Mouse (Mus musculus) left cerebral cortex, adult 2 months (tissue): ENCODE results near the gene Kmo. TPM values are rescaled to one million over a fixed set of nuclear protein-coding genes. Genes with fewer than 3 reads are reported as not detected.

Experiments
- DNase-seq, 2 experiments: peaks; one replicate each; pipeline ENCODE4 v3.0.0; 2021 to 2022; ENCODE audit warnings: low spot score in 2 of 2, mixed read lengths in 1 of 2; ENCODE audit errors: extremely low spot score in 1 of 2
- H3K27ac ChIP-seq: fragments of 200-600 bp; 2 replicates; pipeline ENCODE4 v1.8.1; 2022
- H3K4me3 ChIP-seq: fragments of 200-600 bp; 2 replicates; pipeline ENCODE4 v1.8.1; 2022
- CTCF ChIP-seq: fragments of 200-600 bp; IDR thresholded peaks from 2 replicates; pipeline ENCODE4 v1.8.1; 2022; ENCODE audit warnings: antibody characterized with exemption, mild to moderate bottlenecking, moderate library complexity
- intact Hi-C: fragments of 180-260 bp; cut with DNase I; formaldehyde crosslinking; loops from one replicate; pipeline ENCODE4 v1.15.1; 2025
- total RNA-seq, 2 experiments: library from RNA; stranded (reverse); gene quantifications; 2 replicates each; pipeline ENCODE4 v1.2.3; 2021

The Kmo gene
- total RNA-seq, 2 experiments from 2014 or later = 0.14 TPM; not detected in 1

DNA sequence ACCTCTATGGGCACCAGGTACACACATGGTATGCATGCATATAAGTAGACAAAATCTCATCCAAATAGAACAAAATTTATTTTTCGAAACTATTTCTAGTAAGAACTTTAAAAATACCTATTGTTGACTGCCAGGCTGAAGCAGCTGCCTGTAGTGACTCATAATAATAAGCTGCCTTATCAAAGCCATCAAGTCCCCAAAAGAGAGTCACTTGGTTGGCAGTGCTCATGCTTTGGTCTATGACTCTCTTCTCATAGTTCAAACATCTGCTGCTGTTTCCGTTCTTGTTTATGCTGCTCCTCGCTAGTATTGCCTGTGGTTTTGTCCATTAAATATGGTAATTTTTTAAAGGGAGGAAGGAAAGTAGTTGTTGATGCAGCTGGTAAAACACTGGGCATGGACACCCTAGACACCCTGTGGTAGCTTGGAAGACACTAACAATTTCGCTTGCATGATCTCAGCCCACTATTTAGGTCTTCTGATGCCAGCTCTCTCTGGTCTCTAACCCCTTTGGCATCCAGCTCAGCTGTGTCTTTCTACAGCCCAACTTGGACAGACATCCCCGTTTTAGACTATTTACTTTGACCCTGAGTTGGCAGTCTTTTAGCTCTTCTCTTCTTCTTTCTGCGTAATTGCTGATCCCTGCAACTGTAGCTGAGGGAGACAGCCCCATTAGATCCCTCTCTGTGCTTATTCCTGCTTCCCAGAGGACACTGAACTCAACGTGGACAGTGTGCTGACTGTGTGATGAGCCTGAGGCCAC, 53.6 kb downstream of the Kmo start:
- no peak overlapping the region for H3K4me3 ChIP-seq
- H3K27ac ChIP-seq = no peak overlapping the region
- TF ChIP-seq CTCF = no peak
- intact Hi-C loops = loop anchor here (5.0 kb wide), 1 partner anchor 194 kb away; no protein-coding TSS in a partner anchor
- no peak for DNase-seq

DNA sequence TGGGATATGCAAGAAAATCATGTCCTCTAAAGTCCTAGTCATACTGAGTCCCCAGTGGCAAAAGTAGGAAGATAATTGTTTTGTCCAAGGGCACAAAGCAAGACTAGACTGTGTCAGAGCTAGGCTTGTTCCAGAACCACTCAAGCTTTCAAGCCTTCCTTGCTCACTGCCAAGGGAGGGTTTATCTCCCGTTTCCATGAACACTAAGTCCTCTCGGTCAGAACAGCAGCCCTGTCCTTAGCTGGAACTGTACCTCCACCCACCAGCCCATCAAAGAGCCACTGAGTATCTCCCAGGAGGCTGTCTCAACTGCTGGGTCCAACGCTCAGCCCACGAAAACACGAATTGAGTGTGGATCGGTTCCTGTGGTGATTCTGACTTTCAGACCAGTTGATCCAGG, 54.9 kb downstream of the Kmo start:
- no peak for TF ChIP-seq CTCF
- Histone ChIP-seq H3K4me3 (no peak overlapping the region), H3K27ac (no peak overlapping the region)
- no peak for DNase-seq
- intact Hi-C loops = no loop called here

DNA sequence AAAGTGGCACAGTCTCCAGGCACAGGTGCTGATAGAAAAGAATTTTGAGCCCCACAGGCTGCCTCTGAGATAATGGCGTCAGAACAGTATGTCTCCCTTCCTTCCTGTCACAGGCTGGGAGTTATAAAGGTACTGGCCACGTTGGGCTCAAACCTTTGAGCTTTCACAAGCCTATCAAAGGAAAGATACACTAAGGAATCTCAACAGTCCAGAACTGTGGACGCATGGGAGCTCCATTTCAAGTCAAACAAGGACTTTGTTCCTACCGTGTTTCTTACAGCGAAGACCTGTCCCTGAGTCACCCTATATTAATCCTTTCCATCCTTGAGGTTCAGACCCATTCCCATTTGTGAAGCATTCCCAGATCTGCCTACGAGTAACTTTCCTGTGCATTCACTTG, 57.3 kb downstream of the Kmo start:
- Histone ChIP-seq H3K4me3 (no peak overlapping the region), H3K27ac (no peak overlapping the region)
- no peak for DNase-seq
- intact Hi-C loops = no loop called here
- TF ChIP-seq CTCF = no peak

DNA sequence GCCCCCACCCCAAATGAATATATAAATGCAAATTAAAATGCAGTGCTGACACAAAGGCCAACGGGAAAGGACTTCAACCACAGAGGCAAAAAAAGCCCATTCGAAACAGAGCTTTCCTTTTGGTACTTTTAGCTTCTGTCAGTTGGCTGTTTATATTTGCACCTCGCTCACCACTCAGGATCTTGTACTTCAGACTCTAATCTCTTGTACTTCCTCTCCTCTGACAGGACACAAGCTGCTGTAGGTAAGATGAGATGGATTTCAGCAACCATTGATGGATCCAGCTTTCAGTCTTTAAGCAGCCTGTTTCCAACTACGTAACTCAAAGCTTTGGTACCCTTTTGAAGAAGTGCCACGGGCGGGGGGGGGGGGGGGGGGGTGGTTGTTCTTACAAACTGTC, 60.8 kb downstream of the Kmo start:
- H3K4me3 ChIP-seq = no peak overlapping the region
- TF ChIP-seq CTCF = no peak
- no peak for DNase-seq
- no peak overlapping the region for H3K27ac ChIP-seq
- intact Hi-C loops = no loop called here

DNA sequence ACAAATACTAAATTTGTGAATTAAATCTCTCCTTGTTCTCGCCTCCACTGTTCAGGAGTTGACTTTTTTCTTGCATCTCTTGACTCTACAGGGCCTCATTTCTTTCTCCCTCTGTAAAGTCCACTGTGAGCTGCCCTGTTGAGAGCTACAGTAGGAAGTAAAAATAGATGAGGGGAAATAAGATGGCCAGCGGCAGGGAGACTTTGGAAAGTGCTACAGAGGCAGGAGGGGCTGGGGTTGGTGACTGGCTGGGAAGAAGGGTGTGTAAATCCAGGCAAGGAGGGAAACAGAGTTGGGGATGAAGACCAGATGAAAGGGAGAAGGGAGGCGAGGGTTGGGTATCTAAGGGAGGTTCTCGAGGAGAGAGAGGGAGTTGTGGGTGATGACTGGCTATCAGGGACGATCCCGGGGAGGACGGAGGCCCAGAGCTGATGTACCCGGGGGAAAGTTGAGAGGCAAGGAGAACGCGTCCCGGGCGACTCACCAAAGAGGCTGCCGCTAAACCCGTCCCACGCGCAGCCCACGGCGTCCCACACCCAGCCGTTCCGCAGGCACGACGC, 71.6 kb downstream of the Kmo start:
- intact Hi-C loops = loop anchor here (1.0 to 5.0 kb wide), 2 partner anchors 66 to 191 kb away; partner anchors contain the start of genes Exo1 and Fh1
- Histone ChIP-seq H3K4me3 (peak overlapping the region; percentile 89), H3K27ac (peak overlapping the region; percentile 80)
- no peak for TF ChIP-seq CTCF
- no peak for DNase-seq

DNA sequence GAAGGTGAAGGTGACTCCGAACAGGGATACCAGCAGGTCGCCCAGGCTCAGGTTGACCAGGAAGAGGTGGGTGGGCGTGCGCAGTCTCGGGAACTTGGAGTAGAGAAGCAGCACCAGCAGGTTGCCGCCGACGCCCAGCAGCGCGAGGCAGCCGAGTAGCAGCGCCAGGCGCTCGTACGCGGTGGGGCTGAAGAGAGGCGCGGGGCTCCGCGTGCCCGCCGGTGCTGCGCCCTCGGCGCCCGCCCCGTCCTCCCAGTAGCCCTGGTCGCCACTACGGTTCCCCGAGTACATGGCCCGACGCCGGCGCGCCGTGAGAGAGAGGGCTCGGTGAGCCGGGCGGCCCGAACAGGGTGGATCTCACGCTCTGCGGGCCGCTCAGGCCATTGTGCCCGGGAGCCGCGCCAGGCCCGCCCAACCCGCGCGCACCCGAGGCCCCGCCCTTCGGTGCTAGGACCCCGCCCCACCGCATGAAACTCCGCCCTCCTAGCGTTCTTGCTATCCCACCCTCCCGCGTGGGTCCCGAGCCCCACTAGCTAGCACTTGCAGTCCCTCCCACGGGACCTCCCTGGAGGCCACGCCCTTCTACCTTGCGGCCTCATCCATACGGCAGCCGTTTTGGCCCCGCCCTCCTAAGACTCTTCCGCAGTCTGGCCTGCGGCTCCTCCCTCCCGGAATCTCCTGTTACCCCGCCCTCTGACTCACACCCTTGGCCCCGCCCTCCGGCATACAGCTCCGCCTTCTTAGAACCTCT, 72.2 kb downstream of the Kmo start, which contains the start of the genes Opn3 and Chml:
Gene Opn3 (minus strand): TSS at position 531 of the 751 bp plus-strand sequence.
Gene Chml (minus strand): TSS at position 656 of the 751 bp plus-strand sequence.
- Histone ChIP-seq H3K4me3 (peak within 1 kb of the TSS; percentile 89), H3K27ac (peak within 1 kb of the TSS; percentile 80)
- no peak for TF ChIP-seq CTCF
- DNase-seq = peak; percentile 95 to 97
- intact Hi-C loops = loop anchor here (1.0 to 5.0 kb wide), 2 partner anchors 67 to 190 kb away; partner anchors contain the start of genes Exo1 and Fh1

DNA sequence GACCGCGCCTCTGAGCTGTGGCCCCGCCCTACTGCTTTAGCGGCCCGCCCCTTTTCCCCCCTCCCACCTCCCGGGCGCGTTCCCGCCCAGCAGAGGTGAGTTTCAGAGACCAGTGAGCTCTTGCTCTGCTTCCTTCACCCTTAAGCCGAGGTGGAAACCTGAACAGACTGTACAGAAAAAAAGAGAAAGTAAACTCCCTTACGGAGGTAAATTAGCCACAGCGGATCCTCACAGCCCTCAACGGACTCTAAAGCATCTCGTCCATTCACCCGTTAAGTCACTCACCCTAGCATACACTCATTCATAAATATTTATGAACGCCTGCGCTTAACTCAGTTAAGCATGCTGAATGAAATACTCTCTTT, 72.8 kb downstream of the Kmo start:
- no peak for TF ChIP-seq CTCF
- intact Hi-C loops = loop anchor here (1.0 to 5.0 kb wide), 2 partner anchors 68 to 189 kb away; partner anchors contain the start of genes Exo1 and Fh1
- Histone ChIP-seq H3K4me3 (peak overlapping the region; percentile 89), H3K27ac (0 out of 2 replicates have a peak overlapping the region, but pooled peaks have one; percentile 59)
- DNase-seq = no peak

DNA sequence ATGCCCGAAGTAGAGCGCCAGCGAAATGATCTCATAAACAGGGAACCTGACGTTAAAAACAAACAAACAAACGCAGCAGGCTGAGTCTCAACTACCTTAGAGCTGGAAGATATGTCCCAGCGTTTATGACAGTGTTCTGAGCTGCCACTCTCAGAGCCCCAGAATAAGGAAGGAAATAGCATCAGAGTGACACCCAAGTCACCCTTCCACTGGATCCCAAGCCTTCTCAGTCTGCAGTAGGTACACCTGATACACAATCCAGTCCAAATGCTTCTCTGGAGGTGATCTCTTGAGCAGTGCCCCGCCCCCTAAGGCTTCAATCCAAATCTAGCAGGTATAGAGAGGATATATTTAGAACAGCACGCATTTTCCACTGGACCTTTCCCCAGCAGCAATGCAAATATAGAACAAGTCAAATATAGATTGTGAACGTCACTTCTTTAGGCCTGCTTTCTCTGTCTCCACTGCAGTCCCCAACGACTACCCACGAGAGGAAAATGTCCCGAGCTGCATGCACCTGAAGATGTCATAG, 73.3 kb downstream of the Kmo start:
- TF ChIP-seq CTCF = no peak
- Histone ChIP-seq H3K4me3 (peak overlapping the region; percentile 89), H3K27ac (no peak overlapping the region)
- no peak for DNase-seq
- intact Hi-C loops = loop anchor here (5.0 kb wide), 1 partner anchor 189 kb away; the partner anchor contains the start of gene Exo1

DNA sequence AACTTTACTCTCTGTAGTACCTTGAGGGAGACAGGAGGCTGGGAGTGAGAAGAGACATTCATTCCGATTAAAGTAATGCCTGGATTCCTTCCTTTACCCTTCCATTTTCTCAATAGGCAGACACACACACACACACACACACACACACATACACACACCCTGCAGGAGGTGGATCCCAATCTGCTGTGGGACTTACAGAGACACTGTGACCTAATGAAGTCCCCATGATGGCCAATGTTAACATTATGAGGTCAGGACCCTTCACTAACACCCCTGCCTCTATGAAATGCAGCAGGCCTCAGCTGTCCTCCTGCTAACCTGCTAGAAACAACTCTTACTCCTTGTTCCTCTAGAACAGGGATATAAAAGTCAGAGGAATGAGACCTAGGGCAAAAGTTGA, 78.1 kb downstream of the Kmo start, which contains the start of gene Wdr64:
Gene Wdr64 (plus strand): TSS at position 301 of the 400 bp plus-strand sequence.
- intact Hi-C loops = no loop called here
- DNase-seq = no peak
- no peak within 1 kb of the TSS for H3K4me3 ChIP-seq
- no peak within 1 kb of the TSS for H3K27ac ChIP-seq
- TF ChIP-seq CTCF = no peak

DNA sequence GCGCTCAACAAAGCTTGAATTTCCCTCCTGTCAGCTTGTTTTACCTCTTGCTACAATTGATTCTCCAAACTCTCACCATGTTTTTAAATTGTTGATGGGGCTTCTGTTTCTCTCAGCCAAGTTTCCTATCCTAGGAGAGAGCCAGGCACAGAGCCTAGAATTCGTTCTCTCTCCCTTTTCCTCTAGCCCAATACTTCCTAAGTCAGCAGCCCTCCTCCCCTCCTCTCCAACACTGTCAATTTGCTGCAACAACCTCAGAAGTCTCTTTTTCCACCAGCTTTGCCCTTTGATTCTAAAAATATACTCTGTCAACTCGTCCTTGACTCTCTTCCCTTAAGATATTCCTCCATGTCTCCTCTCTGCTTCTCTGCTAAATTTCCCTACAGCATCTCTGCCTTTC, 79.2 kb downstream of the Kmo start:
- intact Hi-C loops = no loop called here
- no peak overlapping the region for H3K4me3 ChIP-seq
- no peak for DNase-seq
- TF ChIP-seq CTCF = no peak
- no peak overlapping the region for H3K27ac ChIP-seq

DNA sequence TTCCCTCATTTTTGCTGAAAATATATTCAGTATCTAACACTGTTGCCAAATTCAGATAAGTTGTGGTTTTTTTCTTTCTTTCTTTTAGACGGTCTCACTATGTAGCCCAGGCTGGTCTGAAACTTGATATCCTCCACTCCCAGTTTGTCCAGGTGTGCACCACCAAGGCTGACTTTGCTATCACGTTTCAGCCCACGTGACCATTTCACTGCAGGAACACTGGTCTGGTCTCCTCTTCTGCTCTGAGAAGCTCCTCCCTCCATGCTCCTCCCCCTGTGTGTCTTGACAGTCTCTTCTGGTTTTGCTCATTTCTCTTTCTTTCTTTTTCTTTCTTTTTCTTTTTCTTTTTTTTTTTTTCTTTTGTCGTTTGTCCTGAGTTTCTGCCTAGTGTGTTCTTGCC, 79.6 kb downstream of the Kmo start:
- no peak for DNase-seq
- intact Hi-C loops = no loop called here
- no peak for TF ChIP-seq CTCF
- Histone ChIP-seq H3K27ac (no peak overlapping the region), H3K4me3 (no peak overlapping the region)
